Mouse (Mus musculus) liver, embryonic 14.5 days (tissue): ENCODE results near the gene Gm9857. TPM values are rescaled to one million over a fixed set of nuclear protein-coding genes. Genes with fewer than 3 reads are reported as not detected.
A peak's percentile ranks its signal among the peaks of the same experiment; 100 is the strongest.

Source experiments
- ATAC-seq: fragments of 200-750 bp; cut with Nextera tagmentation; 2 replicates; pipeline ENCODE4 v1.8.0; 2017; ENCODE audit warnings: moderate number of reproducible peaks, mild to moderate bottlenecking, moderate library complexity; ENCODE audit not compliant: insufficient read depth
- DNase-seq, 3 experiments: peaks; one replicate each; pipeline ENCODE4 v3.0.0-alpha.2; 2012 to 2013; ENCODE audit warnings: low read depth in 3 of 3, low spot score in 3 of 3
- H3K27ac ChIP-seq: fragments of 300-500 bp; sonication (generic); 2 replicates; pipeline ENCODE4 v1.5.1; 2014; ENCODE audit warnings: moderate library complexity, mild to moderate bottlenecking, control low read depth, inconsistent platforms
- H3K27me3 ChIP-seq: fragments of 300-500 bp; sonication (generic); 2 replicates; pipeline ENCODE4 v1.6.1; 2014; ENCODE audit warnings: mild to moderate bottlenecking, low read length, moderate library complexity; ENCODE audit not compliant: control insufficient read depth, insufficient read depth
- H3K36me3 ChIP-seq: fragments of 300-500 bp; sonication (generic); replicated peaks from 2 replicates; pipeline ENCODE4 v1.6.1; 2014; ENCODE audit warnings: low read depth; ENCODE audit not compliant: control insufficient read depth, insufficient read depth
- H3K4me1 ChIP-seq, 2 experiments: fragments of 200-500 bp in 1 of 2; fragments of 300-500 bp in 1 of 2; sonication (generic) in 1 of 2; replicated peaks; 2 replicates each; pipeline ENCODE4 v1.6.1; 2012 to 2014; ENCODE audit warnings: antibody characterized with exemption in 1 of 2, inconsistent platforms in 1 of 2, low read length in 1 of 2; ENCODE audit not compliant: control insufficient read depth in 2 of 2, insufficient read depth in 2 of 2
- H3K4me2 ChIP-seq: fragments of 300-500 bp; sonication (generic); 2 replicates; pipeline ENCODE4 v1.6.1; 2014; ENCODE audit warnings: low read depth, mild to moderate bottlenecking, control low read depth, moderate library complexity
- H3K4me3 ChIP-seq, 2 experiments: fragments of 200-500 bp in 1 of 2; fragments of 300-500 bp in 1 of 2; sonication (generic) in 1 of 2; 2 replicates each; pipeline ENCODE4 v1.5.1; 2012 to 2014; ENCODE audit warnings: low read depth in 2 of 2, low read length in 2 of 2, mild to moderate bottlenecking in 2 of 2, control low read depth in 1 of 2, inconsistent platforms in 1 of 2, moderate library complexity in 1 of 2; ENCODE audit not compliant: insufficient read depth in 1 of 2
- H3K9ac ChIP-seq: fragments of 300-500 bp; sonication (generic); replicated peaks from 2 replicates; pipeline ENCODE4 v1.6.1; 2014; ENCODE audit warnings: mild to moderate bottlenecking, control low read depth, moderate library complexity
- H3K9me3 ChIP-seq: fragments of 300-500 bp; sonication (generic); 2 replicates; pipeline ENCODE4 v1.6.1; 2016; ENCODE audit warnings: low read length, mixed read lengths; ENCODE audit not compliant: control insufficient read depth
- CTCF ChIP-seq: IDR thresholded peaks from 2 replicates; pipeline ENCODE4 v1.5.1; 2016; ENCODE audit warnings: antibody characterized with exemption, low read depth, control low read depth
- EP300 ChIP-seq: IDR thresholded peaks from 2 replicates; pipeline ENCODE4 v1.6.1; 2016; ENCODE audit warnings: antibody characterized with exemption, low read depth
- WGBS: fragments of 180-500 bp; shearing (Covaris S2); extraction: QIAGEN DNeasy Blood & Tissue Kit; methylation state at CpG from one replicate; pipeline ENCODE4 v1.1.7; 2014; ENCODE audit not compliant: insufficient replicate concordance; 5-methylcytosine and 5-hydroxymethylcytosine counted together
- polyA plus RNA-seq, 2 experiments: library from polyadenylated mRNA; depleted of rRNA in 1 of 2; stranded (reverse) in 1 of 2; unstranded in 1 of 2; fragments of >200 nt; fragmentation: Nextera tagmentation in 1 of 2; extraction: Ambion mirVana in 1 of 2; gene quantifications; 2 replicates each; pipeline versions ENCODE4 v1.2.1 to v1.2.3; 2012 to 2014

Gm9857 gene
- polyA plus RNA-seq, 2 experiments, result not detected

GRCm38 (mm10) chr3:108957976-108958375, 17.7 kb upstream of the Gm9857 start:
- TF ChIP-seq EP300 (no peak), CTCF (no peak)
- Histone ChIP-seq H3K27ac (no peak overlapping the region), H3K4me2 (no peak overlapping the region), H3K36me3 (no peaks in the 10 kb centered on the region), H3K9me3 (no peaks in the 10 kb centered on the region), H3K27me3 (no peaks in the 10 kb centered on the region), H3K4me1 (peaks cover 0 to 3% of the 10 kb centered on the region in 2 experiments; a peak in 2 of 4 replicates), H3K4me3 (no peak overlapping the region), H3K9ac (no peak overlapping the region)
- DNase-seq (no peak), ATAC-seq (no peak)

GRCm38 (mm10) chr3:108940996-108941395, 751 bp upstream of the Gm9857 start:
- DNase-seq (no peak), ATAC-seq (no peak)
- Histone ChIP-seq H3K4me2 (no peak overlapping the region), H3K4me1 (no peaks in the 10 kb centered on the region), H3K36me3 (no peaks in the 10 kb centered on the region), H3K27me3 (no peaks in the 10 kb centered on the region), H3K4me3 (no peak overlapping the region), H3K9me3 (no peaks in the 10 kb centered on the region), H3K27ac (no peak overlapping the region), H3K9ac (no peak overlapping the region)
- no peak for TF ChIP-seq CTCF
- no peak for TF ChIP-seq EP300
- 74% methylated on average over 10 of the region's 10 CpGs for WGBS

GRCm38 (mm10) chr3:108939573-108939972, 672 bp downstream of the Gm9857 start, which contains the start of gene Henmt1:
Henmt1 (plus strand) TSS chr3:108939873.
- TF ChIP-seq CTCF (no peak), EP300 (no peak)
- no peaks in the 10 kb centered on the region for H3K27me3 ChIP-seq
- WGBS, result 64% methylated on average over 5 of the region's 5 CpGs
- no peak within 1 kb of the TSS for H3K27ac ChIP-seq
- DNase-seq (no peak), ATAC-seq (no peak)
- no peak within 1 kb of the TSS for H3K9ac ChIP-seq
- H3K36me3 ChIP-seq, result no peaks in the 10 kb centered on the region
- H3K4me3 ChIP-seq, result no peak within 1 kb of the TSS; a peak in 1 of 4 replicates
- no peaks in the 10 kb centered on the region for H3K4me1 ChIP-seq
- no peaks in the 10 kb centered on the region for H3K9me3 ChIP-seq
- H3K4me2 ChIP-seq, result peak within 1 kb of the TSS; percentile 46

GRCm38 (mm10) chr3:108938691-108939090, 1.6 kb downstream of the Gm9857 start:
- WGBS, result 77% methylated on average over 5 of the region's 5 CpGs
- H3K4me1 ChIP-seq, result no peaks in the 10 kb centered on the region
- no peak for ATAC-seq

GRCm38 (mm10) chr3:108933557-108933956, 6.7 kb downstream of the Gm9857 start:
- Histone ChIP-seq H3K27ac (no peak overlapping the region), H3K4me1 (no peaks in the 10 kb centered on the region), H3K9me3 (no peaks in the 10 kb centered on the region), H3K27me3 (no peaks in the 10 kb centered on the region), H3K4me3 (no peak overlapping the region), H3K36me3 (no peaks in the 10 kb centered on the region), H3K9ac (no peak overlapping the region), H3K4me2 (no peak overlapping the region)
- WGBS, result 71% methylated on average over 6 of the region's 6 CpGs
- ATAC-seq (no peak), DNase-seq (no peak)
- TF ChIP-seq CTCF (no peak), EP300 (no peak)

More at GRCm38 (mm10) chr3:108938691-108939090, 1.6 kb downstream of the Gm9857 start:
- no peaks in the 10 kb centered on the region for H3K36me3 ChIP-seq
- H3K9me3 ChIP-seq, result no peaks in the 10 kb centered on the region
- DNase-seq, result no peak
- TF ChIP-seq CTCF (no peak), EP300 (no peak)
- H3K4me3 ChIP-seq, result no peak overlapping the region
- H3K27me3 ChIP-seq, result no peaks in the 10 kb centered on the region
- H3K4me2 ChIP-seq, result no peak overlapping the region
- no peak overlapping the region for H3K27ac ChIP-seq
- H3K9ac ChIP-seq, result no peak overlapping the region
